Mouse (Mus musculus): ENCODE data around the gene Hhipl1.

Hhipl1 gene

GRCm38 (mm10) chr12:108311741-108312290 lies 5.7 kb downstream of the Hhipl1 start:
- in situ Hi-C loops (cut with MboI, MseI) = loop anchor here in 1 of 2 experiments (10.0 kb wide), 1 partner anchor 1163 kb away; no protein-coding TSS in a partner anchor

GRCm38 (mm10) chr12:108312432-108312851 lies 6.4 kb downstream of the Hhipl1 start:
- in situ Hi-C loops (cut with MboI, MseI) = loop anchor here in 1 of 2 experiments (10.0 kb wide), 1 partner anchor 1162 kb away; no protein-coding TSS in a partner anchor

- in situ Hi-C loops (cut with MboI, MseI) = loop anchor here in 1 of 2 experiments (10.0 kb wide), 1 partner anchor 1161 kb away; no protein-coding TSS in a partner anchor
Observed at GRCm38 (mm10) chr12:108313244-108313772, 7.2 kb downstream of the Hhipl1 start.

GRCm38 (mm10) chr12:108315818-108316217 lies 9.7 kb downstream of the Hhipl1 start:
- in situ Hi-C loops (cut with MboI, MseI) = loop anchor here in 1 of 2 experiments (10.0 kb wide), 1 partner anchor 1159 kb away; no protein-coding TSS in a partner anchor

GRCm38 (mm10) chr12:108316655-108317054 lies 10.6 kb downstream of the Hhipl1 start:
- in situ Hi-C loops (cut with MboI, MseI) = loop anchor here in 1 of 2 experiments (10.0 kb wide), 1 partner anchor 1158 kb away; no protein-coding TSS in a partner anchor

GRCm38 (mm10) chr12:108317201-108317738 lies 11.2 kb downstream of the Hhipl1 start:
- in situ Hi-C loops (cut with MboI, MseI) = loop anchor here in 1 of 2 experiments (10.0 kb wide), 1 partner anchor 1158 kb away; no protein-coding TSS in a partner anchor

GRCm38 (mm10) chr12:108317826-108318430 lies 11.9 kb downstream of the Hhipl1 start:
- in situ Hi-C loops (cut with MboI, MseI) = loop anchor here in 1 of 2 experiments (10.0 kb wide), 1 partner anchor 1157 kb away; no protein-coding TSS in a partner anchor

- in situ Hi-C loops (cut with MboI, MseI) = loop anchor here in 1 of 2 experiments (10.0 kb wide), 1 partner anchor 1156 kb away; no protein-coding TSS in a partner anchor
Observed at GRCm38 (mm10) chr12:108318499-108318898, 12.4 kb downstream of the Hhipl1 start.

GRCm38 (mm10) chr12:108320096-108320495 lies 14.0 kb downstream of the Hhipl1 start:
- in situ Hi-C loops (cut with MboI, MseI) = no loop called here

- in situ Hi-C loops (cut with MboI, MseI) = no loop called here
Observed at GRCm38 (mm10) chr12:108326401-108326800, 20.3 kb downstream of the Hhipl1 start.

GRCm38 (mm10) chr12:108327889-108328491 lies 21.9 kb downstream of the Hhipl1 start:
- in situ Hi-C loops (cut with MboI, MseI) = no loop called here

GRCm38 (mm10) chr12:108333056-108333455 lies 27.0 kb downstream of the Hhipl1 start:
- in situ Hi-C loops (cut with MboI, MseI) = no loop called here

- in situ Hi-C loops (cut with MboI, MseI) = no loop called here
Observed at GRCm38 (mm10) chr12:108333481-108333882, 27.4 kb downstream of the Hhipl1 start.

- in situ Hi-C loops (cut with MboI, MseI) = no loop called here
Observed at GRCm38 (mm10) chr12:108333895-108334445, 27.9 kb downstream of the Hhipl1 start, which contains the start of gene Cyp46a1. TSS of gene Cyp46a1 (plus strand) at chr12:108334381.

GRCm38 (mm10) chr12:108334529-108334928 lies 28.5 kb downstream of the Hhipl1 start:
- in situ Hi-C loops (cut with MboI, MseI) = no loop called here

GRCm38 (mm10) chr12:108338572-108339190 lies 32.6 kb downstream of the Hhipl1 start:
- in situ Hi-C loops (cut with MboI, MseI) = no loop called here

- in situ Hi-C loops (cut with MboI, MseI) = no loop called here
Observed at GRCm38 (mm10) chr12:108348151-108348550, 42.1 kb downstream of the Hhipl1 start.

GRCm38 (mm10) chr12:108349026-108349425 lies 43.0 kb downstream of the Hhipl1 start:
- in situ Hi-C loops (cut with MboI, MseI) = no loop called here

- in situ Hi-C loops (cut with MboI, MseI) = loop anchor here in 1 of 2 experiments (25.0 kb wide), 1 partner anchor 1536 kb away; no protein-coding TSS in a partner anchor
Observed at GRCm38 (mm10) chr12:108350931-108351330, 44.9 kb downstream of the Hhipl1 start.

- in situ Hi-C loops (cut with MboI, MseI) = loop anchor here in 1 of 2 experiments (25.0 kb wide), 1 partner anchor 1535 kb away; no protein-coding TSS in a partner anchor
Observed at GRCm38 (mm10) chr12:108352371-108353136, 46.5 kb downstream of the Hhipl1 start.
